Mouse (Mus musculus) adrenal gland, postnatal 4 days (tissue): ENCODE data around the gene Alad. TPM values are rescaled to one million over a fixed set of nuclear protein-coding genes. Genes with fewer than 3 reads are reported as not detected.

Source experiments
- total RNA-seq, 2 experiments: library from RNA; stranded (reverse); gene quantifications; 2 replicates each; pipeline ENCODE4 v1.2.3; 2021

Gene Alad
- total RNA-seq, 2 experiments from 2014 or later, result 108 to 110 TPM

Other genes with a start within 250 kb of the Alad start
- 10 to 100 TPM; 45.1 to 50.9 TPM for gene Fkbp15, start 159.4 kb downstream of the Alad start, total RNA-seq
- gene Slc31a1, start 159.2 kb downstream of the Alad start, total RNA-seq, result 10 to 100 TPM; 79.7 to 82.3 TPM
- gene Cdc26, start 111.3 kb downstream of the Alad start, total RNA-seq, result 100 to 1,000 TPM in 1 of 2 experiments, 10 to 100 TPM in 1; 94.2 to 102 TPM
- gene Prpf4, start 111.1 kb downstream of the Alad start, total RNA-seq, result 10 to 100 TPM; 26.0 to 27.6 TPM
- under 1 TPM in 1 of 2 experiments, not detected in 1; 0.42 TPM for gene Rnf183, start 84.7 kb downstream of the Alad start, total RNA-seq
- 1 to 10 TPM; 6.4 to 7.7 TPM for gene Wdr31, start 49.0 kb downstream of the Alad start, total RNA-seq
- gene Bspry, start 39.9 kb downstream of the Alad start, total RNA-seq, result 1 to 10 TPM; 2.7 to 4.6 TPM
- gene Hdhd3, start 16.5 kb downstream of the Alad start, total RNA-seq, result 10 to 100 TPM; 14.3 to 14.7 TPM
- gene Pole3, start 5.2 kb upstream of the Alad start, total RNA-seq, result 10 to 100 TPM; 60.4 to 64.4 TPM
- under 1 TPM; 0.62 to 0.87 TPM for gene 4933430I17Rik, start 5.5 kb upstream of the Alad start, total RNA-seq
- gene Rgs3, start 39.9 kb upstream of the Alad start, total RNA-seq, result 10 to 100 TPM; 45.4 to 45.5 TPM